In the genomic region with DNA sequence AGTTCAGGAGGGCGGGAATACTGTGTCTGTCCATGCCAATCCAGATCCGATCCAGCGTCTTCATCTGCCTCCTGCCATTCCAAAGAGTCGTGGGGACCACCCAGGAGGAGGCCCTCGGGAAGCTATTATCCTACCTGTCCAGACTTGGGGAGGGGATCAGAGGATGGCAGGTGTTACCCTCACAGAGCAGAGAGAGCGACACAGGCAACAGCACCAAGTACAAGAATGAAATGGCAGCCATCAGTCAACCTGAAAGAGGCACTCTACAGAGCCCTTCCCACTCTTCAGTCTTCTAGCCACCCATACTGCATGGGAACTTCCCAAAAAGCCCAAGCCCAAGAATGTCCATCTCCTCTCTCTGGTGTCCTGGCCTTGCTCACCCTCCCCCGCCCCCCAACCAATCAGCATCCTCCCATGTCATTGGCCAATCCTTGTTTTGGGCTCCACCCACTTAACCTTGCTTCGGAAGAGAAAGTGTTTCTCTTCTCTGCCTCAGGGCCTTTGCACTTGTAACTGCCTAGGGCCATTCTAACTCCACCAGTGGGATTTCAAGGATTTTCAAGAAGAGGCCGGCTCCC, we compare ENCODE assay signal across 7 mouse cellular contexts. TPM values are rescaled to one million over a fixed set of nuclear protein-coding genes. Genes with fewer than 3 reads are reported as not detected.
A peak's percentile ranks its signal among the peaks of the same experiment; 100 is the strongest.
DNase-seq lines count a peak whose midpoint lies in the region; ATAC-seq and TF ChIP-seq lines count a peak whose summit lies in the region.

No protein-coding gene starts in this region.

- no peaks in the 10 kb centered on the region for H3K9me3 ChIP-seq in forebrain, embryonic 13.5 days (replicated peaks)
- no peaks in the 10 kb centered on the region for H3K9me3 ChIP-seq in liver, embryonic 15.5 days (replicated peaks)

- H3K4me1 ChIP-seq in thymus, adult 2 months (replicated peaks; ENCODE audit: control insufficient read depth, insufficient read depth, low read length) = peaks cover 54% of the 10 kb centered on the region
- H3K4me1 ChIP-seq in forebrain, embryonic 13.5 days = peaks cover 20% of the 10 kb centered on the region
- peaks cover 96% of the 10 kb centered on the region for H3K4me1 ChIP-seq in liver, embryonic 15.5 days (replicated peaks)

- TF ChIP-seq CTCF in thymus, adult 2 months (IDR thresholded peaks at IDR 0.05; ENCODE audit: borderline replicate concordance, control insufficient read depth, extremely low read depth, insufficient read depth, low read length, poor library complexity) = no peak

- WGBS in thymus, adult 2 months = 27% methylated on average over 9 of the region's 9 CpGs
- WGBS in forebrain, embryonic 13.5 days = 14% methylated on average over 9 of the region's 9 CpGs
- 9% methylated on average over 9 of the region's 9 CpGs for WGBS in liver, embryonic 15.5 days (ENCODE audit: insufficient replicate concordance)

- peak overlapping the region; percentile 97 for H3K4me2 ChIP-seq in forebrain, embryonic 13.5 days
- peak overlapping the region; percentile 92 for H3K4me2 ChIP-seq in liver, embryonic 15.5 days

- no peaks in the 10 kb centered on the region for H3K36me3 ChIP-seq in thymus, adult 2 months (ENCODE audit: control insufficient read depth, insufficient read depth, low read length)
- no peaks in the 10 kb centered on the region for H3K36me3 ChIP-seq in forebrain, embryonic 13.5 days (ENCODE audit: poor library complexity, severe bottlenecking)
- no peaks in the 10 kb centered on the region for H3K36me3 ChIP-seq in liver, embryonic 15.5 days (replicated peaks)

- TF ChIP-seq POLR2A in thymus, adult 2 months (IDR thresholded peaks at IDR 0.05; ENCODE audit: control insufficient read depth, extremely low read depth, insufficient read depth, low read length, poor library complexity) = no peak

- H3K27me3 ChIP-seq in thymus, adult 2 months (ENCODE audit: control insufficient read depth, insufficient read depth, low read length) = no peaks in the 10 kb centered on the region
- H3K27me3 ChIP-seq in forebrain, embryonic 13.5 days = peaks cover 52% of the 10 kb centered on the region
- H3K27me3 ChIP-seq in liver, embryonic 15.5 days = no peaks in the 10 kb centered on the region

- peak overlapping the region; percentile 32; the same call in 1 of the 2 replicates for H3K27ac ChIP-seq in thymus, adult 2 months (ENCODE audit: control insufficient read depth, insufficient read depth, low read length)
- H3K27ac ChIP-seq in forebrain, embryonic 13.5 days = no peak overlapping the region
- peak overlapping the region; percentile 96 for H3K27ac ChIP-seq in liver, embryonic 15.5 days (replicated peaks)

- peak overlapping the region; percentile 80 for H3K4me3 ChIP-seq in thymus, adult 2 months (ENCODE audit: control insufficient read depth, insufficient read depth, low read length)
- peak overlapping the region; percentile 60 for H3K4me3 ChIP-seq in forebrain, embryonic 13.5 days
- peak overlapping the region; percentile 85 for H3K4me3 ChIP-seq in liver, embryonic 15.5 days (replicated peaks)

- DNase-seq in thymus, adult 2 months = no peak
- no peak for DNase-seq in thymus, postnatal 25 days
- no peak for DNase-seq in layer of hippocampus, adult 11-12 months (ENCODE audit: low spot score)
- DNase-seq in adrenal gland, postnatal 14 days = no peak
- DNase-seq in right cerebral cortex, postnatal 25 days = no peak

- peak; percentile 26 for ATAC-seq in forebrain, embryonic 13.5 days
- peak; percentile 59 for ATAC-seq in liver, embryonic 15.5 days (ENCODE audit: insufficient read depth)

- H3K9ac ChIP-seq in forebrain, embryonic 13.5 days = peak overlapping the region; percentile 62
- peak overlapping the region; percentile 86 for H3K9ac ChIP-seq in liver, embryonic 15.5 days

RNA-seq across cellular contexts. Expression of gene Syne3, which starts 0.7 kb away (rescaled TPM):
- polyA plus RNA-seq in thymus, adult 2 months (2012; rRNA removed) = 16.4 and 20.1 TPM in 2 replicates
- polyA plus RNA-seq in forebrain, embryonic 13.5 days (2015; fragmentation: Nextera tagmentation; extraction: Ambion mirVana) = 0.12 and 0.16 TPM in 2 replicates
- polyA plus RNA-seq in liver, embryonic 15.5 days (2015; fragmentation: Nextera tagmentation; extraction: Ambion mirVana) = 2.9 and 3.0 TPM in 2 replicates
- total RNA-seq in adrenal gland, postnatal 14 days (2021) = 8.4 and 10.2 TPM in 2 replicates

RNA-seq across cellular contexts. Expression of gene Glrx5, which starts 22.2 kb away (rescaled TPM):
- 66.6 and 68.4 TPM in 2 replicates for polyA plus RNA-seq in thymus, adult 2 months (2012; rRNA removed)
- 140 and 148 TPM in 2 replicates for polyA plus RNA-seq in forebrain, embryonic 13.5 days (2015; fragmentation: Nextera tagmentation; extraction: Ambion mirVana)
- polyA plus RNA-seq in liver, embryonic 15.5 days (2015; fragmentation: Nextera tagmentation; extraction: Ambion mirVana) = 496 and 514 TPM in 2 replicates
- 172 and 183 TPM in 2 replicates for total RNA-seq in adrenal gland, postnatal 14 days (2021)
